Mouse (Mus musculus) midbrain, postnatal 0 days (tissue): ENCODE results near the gene Fam13a. TPM values are rescaled to one million over a fixed set of nuclear protein-coding genes. Genes with fewer than 3 reads are reported as not detected.
A peak's percentile ranks its signal among the peaks of the same experiment; 100 is the strongest.

Experiments
- ATAC-seq: fragments of 200-750 bp; cut with Nextera tagmentation; 2 replicates; pipeline ENCODE4 v1.8.0; 2017; ENCODE audit warnings: moderate number of reproducible peaks, mild to moderate bottlenecking, moderate TSS enrichment, moderate library complexity; ENCODE audit not compliant: low FRiP score
- DNase-seq: peaks from one replicate; pipeline ENCODE4 v3.0.0-alpha.2; 2015; ENCODE audit warnings: low spot score
- H3K27ac ChIP-seq: fragments of 300-500 bp; sonication (generic); 2 replicates; pipeline ENCODE4 v1.5.1; 2014; ENCODE audit warnings: low read depth, mild to moderate bottlenecking, low read length, mixed read lengths
- H3K27me3 ChIP-seq: fragments of 300-500 bp; sonication (generic); 2 replicates; pipeline ENCODE4 v1.6.1; 2014; ENCODE audit warnings: low read length, control low read depth, mixed read lengths; ENCODE audit not compliant: insufficient read depth
- H3K36me3 ChIP-seq: fragments of 300-500 bp; sonication (generic); 2 replicates; pipeline ENCODE4 v1.6.1; 2014; ENCODE audit warnings: low read length, control low read depth, mixed read lengths; ENCODE audit not compliant: insufficient read depth
- H3K4me1 ChIP-seq: fragments of 300-500 bp; sonication (generic); 2 replicates; pipeline ENCODE4 v1.6.1; 2014; ENCODE audit warnings: mild to moderate bottlenecking, control low read depth, antibody characterized with exemption, low read length, mixed read lengths; ENCODE audit not compliant: insufficient read depth
- H3K4me2 ChIP-seq: fragments of 300-500 bp; sonication (generic); 2 replicates; pipeline ENCODE4 v1.6.1; 2014; ENCODE audit warnings: low read depth, mild to moderate bottlenecking, low read length, mixed read lengths; ENCODE audit not compliant: poor library complexity, severe bottlenecking
- H3K4me3 ChIP-seq: fragments of 300-500 bp; sonication (generic); 2 replicates; pipeline ENCODE4 v1.5.1; 2014; ENCODE audit warnings: low read depth, mild to moderate bottlenecking, low read length, moderate library complexity
- H3K9ac ChIP-seq: fragments of 300-500 bp; sonication (generic); replicated peaks from 2 replicates; pipeline ENCODE4 v1.6.1; 2014; ENCODE audit warnings: mild to moderate bottlenecking, low read length, moderate library complexity, mixed read lengths; ENCODE audit not compliant: poor library complexity, severe bottlenecking
- H3K9me3 ChIP-seq: fragments of 300-500 bp; sonication (generic); 2 replicates; pipeline ENCODE4 v1.6.1; 2016; ENCODE audit warnings: low read length, control low read depth
- CTCF ChIP-seq: IDR thresholded peaks from 2 replicates; pipeline ENCODE4 v1.5.1; 2016; ENCODE audit warnings: antibody characterized with exemption, mild to moderate bottlenecking
- WGBS: fragments of 180-500 bp; shearing (Covaris S2); extraction: QIAGEN DNeasy Blood & Tissue Kit; methylation state at CpG from one replicate; pipeline ENCODE4 v1.1.7; 2014; 5-methylcytosine and 5-hydroxymethylcytosine counted together
- polyA plus RNA-seq: library from polyadenylated mRNA; unstranded; fragments of >200 nt; fragmentation: Nextera tagmentation; extraction: Ambion mirVana; gene quantifications from 2 replicates; pipeline ENCODE4 v1.2.1, GENCODE M21; 2015
- total RNA-seq: library from RNA; depleted of rRNA; stranded (reverse); fragments of >200 nt; gene quantifications from 2 replicates; pipeline ENCODE4 v1.2.3, GENCODE M21; 2014

Fam13a gene
- total and polyA plus RNA-seq, 2 experiments from 2014 or later, result 3.6 to 13.7 TPM

GRCm38 (mm10) chr6:58972873-58973272 is 51.5 kb downstream of the Fam13a start:
- H3K4me3 ChIP-seq, result no peak overlapping the region
- H3K4me2 ChIP-seq, result no peak overlapping the region
- H3K9ac ChIP-seq, result no peak overlapping the region
- H3K27me3 ChIP-seq, result no peaks in the 10 kb centered on the region
- H3K36me3 ChIP-seq, result peaks cover 7% of the 10 kb centered on the region
- no peaks in the 10 kb centered on the region for H3K4me1 ChIP-seq
- H3K9me3 ChIP-seq, result no peaks in the 10 kb centered on the region
- H3K27ac ChIP-seq, result no peak overlapping the region
- no peak for ATAC-seq
- no peak for DNase-seq
- no peak for TF ChIP-seq CTCF
- 98% methylated on average over 1 of the region's 1 CpGs for WGBS

DNA sequence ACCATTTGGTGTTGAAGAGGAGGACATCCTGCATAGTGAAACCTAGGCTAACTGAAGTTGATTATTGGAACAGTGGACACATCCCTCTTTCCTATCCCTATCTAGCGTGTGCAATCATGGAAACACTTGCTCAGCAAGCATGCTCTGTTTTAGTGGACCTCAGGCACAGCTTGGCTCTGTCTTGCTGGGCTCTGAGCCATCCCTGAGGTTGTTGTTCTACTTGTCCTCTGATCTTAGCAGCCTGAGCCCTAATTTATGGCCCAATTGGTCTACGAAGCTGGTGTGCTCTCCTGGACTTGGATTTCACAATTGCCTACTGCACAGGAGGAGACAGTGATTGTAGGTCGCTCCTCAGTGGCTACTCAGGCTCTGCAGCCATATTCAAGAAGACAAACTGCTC is 56.1 kb downstream of the Fam13a start:
- no peak for ATAC-seq

GRCm38 (mm10) chr6:58965071-58965831 is 59.1 kb downstream of the Fam13a start:
- no peak; the same call in 1 of the 2 replicates for ATAC-seq
- no peak for TF ChIP-seq CTCF
- DNase-seq, result peak; percentile 51
- Histone ChIP-seq H3K4me2 (peak overlapping the region; percentile 2; the same call in 1 of the 2 replicates), H3K4me1 (no peaks in the 10 kb centered on the region), H3K36me3 (peaks cover 5% of the 10 kb centered on the region; the same call in 1 of the 2 replicates), H3K4me3 (no peak overlapping the region), H3K27me3 (no peaks in the 10 kb centered on the region), H3K27ac (no peak overlapping the region), H3K9ac (no peak overlapping the region), H3K9me3 (no peaks in the 10 kb centered on the region)
- WGBS, result 39% methylated on average over 12 of the region's 12 CpGs

More for the DNA sequence above, 56.1 kb downstream of the Fam13a start:
- peaks cover 7% of the 10 kb centered on the region for H3K36me3 ChIP-seq
- no peak for TF ChIP-seq CTCF
- no peak overlapping the region for H3K9ac ChIP-seq
- WGBS, result 84% methylated on average over 3 of the region's 3 CpGs
- no peaks in the 10 kb centered on the region for H3K4me1 ChIP-seq
- H3K4me2 ChIP-seq, result no peak overlapping the region
- DNase-seq, result no peak
- no peaks in the 10 kb centered on the region for H3K27me3 ChIP-seq
- no peaks in the 10 kb centered on the region for H3K9me3 ChIP-seq
- no peak overlapping the region for H3K4me3 ChIP-seq
- H3K27ac ChIP-seq, result no peak overlapping the region

- H3K27ac ChIP-seq, result no peak overlapping the region
- no peak overlapping the region for H3K4me2 ChIP-seq
Measured at GRCm38 (mm10) chr6:58964565-58964964, 59.8 kb downstream of the Fam13a start.

GRCm38 (mm10) chr6:58964091-58964490 is 60.3 kb downstream of the Fam13a start:
- DNase-seq, result no peak
- no peak for ATAC-seq
- no peak for TF ChIP-seq CTCF
- Histone ChIP-seq H3K27ac (no peak overlapping the region), H3K27me3 (no peaks in the 10 kb centered on the region), H3K4me3 (no peak overlapping the region), H3K9ac (no peak overlapping the region), H3K4me2 (no peak overlapping the region), H3K36me3 (peaks cover 5% of the 10 kb centered on the region; the same call in 1 of the 2 replicates), H3K9me3 (no peaks in the 10 kb centered on the region), H3K4me1 (no peaks in the 10 kb centered on the region)
- WGBS, result 91% methylated on average over 2 of the region's 2 CpGs

More at GRCm38 (mm10) chr6:58964565-58964964, 59.8 kb downstream of the Fam13a start:
- no peak overlapping the region for H3K9ac ChIP-seq
- H3K4me3 ChIP-seq, result no peak overlapping the region
- no peaks in the 10 kb centered on the region for H3K27me3 ChIP-seq
- DNase-seq (no peak), ATAC-seq (no peak; the same call in 1 of the 2 replicates)
- no peaks in the 10 kb centered on the region for H3K9me3 ChIP-seq
- no peak for TF ChIP-seq CTCF
- H3K36me3 ChIP-seq, result peaks cover 5% of the 10 kb centered on the region; the same call in 1 of the 2 replicates
- H3K4me1 ChIP-seq, result no peaks in the 10 kb centered on the region

DNA sequence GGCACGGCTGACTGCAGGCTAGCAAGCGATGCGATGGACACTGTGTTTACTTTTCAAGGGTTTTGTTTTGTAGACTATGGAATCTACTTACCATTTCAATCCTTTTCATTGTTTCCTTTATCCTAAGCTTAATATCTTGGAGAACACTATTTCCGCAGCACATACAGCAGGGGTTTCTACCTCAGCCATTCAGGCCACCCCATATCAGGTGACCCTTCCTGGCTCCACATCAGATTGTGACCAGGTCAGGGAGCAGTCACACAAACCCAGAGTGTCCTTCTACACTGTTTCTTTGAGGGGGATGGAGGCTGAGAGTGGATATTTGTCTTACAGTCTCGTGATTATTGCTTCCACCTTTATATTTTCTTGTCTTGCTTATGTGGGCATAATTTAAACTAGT is 61.7 kb downstream of the Fam13a start:
- no peaks in the 10 kb centered on the region for H3K9me3 ChIP-seq
- no peak for TF ChIP-seq CTCF
- H3K4me2 ChIP-seq, result no peak overlapping the region
- WGBS, result 85% methylated on average over 5 of the region's 5 CpGs
- DNase-seq (no peak), ATAC-seq (no peak)
- no peaks in the 10 kb centered on the region for H3K4me1 ChIP-seq
- H3K27ac ChIP-seq, result no peak overlapping the region
- H3K4me3 ChIP-seq, result no peak overlapping the region
- no peaks in the 10 kb centered on the region for H3K36me3 ChIP-seq
- no peak overlapping the region for H3K9ac ChIP-seq
- no peaks in the 10 kb centered on the region for H3K27me3 ChIP-seq
